Mouse (Mus musculus): ENCODE results near the gene Ect2. TPM values are rescaled to one million over a fixed set of nuclear protein-coding genes. Genes with fewer than 3 reads are reported as not detected.
A peak's percentile ranks its signal among the peaks of the same experiment; 100 is the strongest.

Gene Ect2
- total and polyA plus RNA-seq, 3 experiments, result 22.6 to 48.5 (median 31.5) TPM

DNA sequence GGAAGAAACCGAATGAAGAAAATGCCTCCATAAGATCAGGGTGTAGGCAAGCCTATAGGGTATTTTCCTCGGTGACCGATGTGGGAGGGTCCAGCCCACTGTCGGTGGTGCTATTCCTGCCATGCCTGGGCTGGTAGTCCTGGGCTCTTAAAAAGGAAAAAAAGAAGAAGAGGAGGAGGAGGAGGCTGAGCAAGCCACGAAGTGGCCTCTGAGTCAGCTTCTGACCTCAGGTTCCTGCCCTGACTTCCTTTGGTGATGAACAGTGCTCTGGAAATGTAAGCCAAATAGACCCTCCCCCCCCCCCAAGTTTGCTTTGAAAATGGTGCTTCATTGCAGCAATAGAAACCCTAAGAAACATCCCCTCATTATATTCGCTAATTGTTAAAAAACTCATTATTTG lies 32.7 kb downstream of the Ect2 start:
- no peaks in the 10 kb centered on the region; the same call in 1 of the 2 replicates for H3K79me2 ChIP-seq (ENCODE audit: control insufficient read depth, insufficient read depth, low read length, poor library complexity)
- DNase-seq (ENCODE audit: low read depth, low spot score), result no peak
- TF ChIP-seq RAD21 (IDR thresholded peaks at IDR 0.05; ENCODE audit: low read depth, low read length), result no peak
- TF ChIP-seq GATA1 (IDR thresholded peaks at IDR 0.05; ENCODE audit: low read depth, low read length), result no peak
- TF ChIP-seq UBTF (IDR thresholded peaks at IDR 0.05; ENCODE audit: borderline replicate concordance, insufficient read depth, low read depth, low read length), result no peak
- TF ChIP-seq EP300 (IDR thresholded peaks at IDR 0.05; ENCODE audit: low read depth in 1 of 2, low read length in 2 of 2), result no peak
- H3K9ac ChIP-seq (ENCODE audit: control insufficient read depth, low read depth, low read length, poor library complexity, severe bottlenecking), result no peak overlapping the region
- H3K36me3 ChIP-seq (ENCODE audit: control insufficient read depth in 1 of 2, insufficient read depth in 2 of 2, low read length in 2 of 2), result peaks cover 25 to 39% of the 10 kb centered on the region in 2 experiments
- peaks cover 5 to 10% of the 10 kb centered on the region in 2 experiments; a peak in 3 of 4 replicates for H3K4me1 ChIP-seq (ENCODE audit: control insufficient read depth in 1 of 2, insufficient read depth in 2 of 2, low read length in 2 of 2)
- H3K27me3 ChIP-seq (ENCODE audit: control insufficient read depth in 1 of 2, insufficient read depth in 2 of 2, low read length in 2 of 2), result no peaks in the 10 kb centered on the region
- no peaks in the 10 kb centered on the region for H3K9me3 ChIP-seq (replicated peaks; ENCODE audit: insufficient read depth, low read length)
- no peak overlapping the region for H3K4me3 ChIP-seq (ENCODE audit: control insufficient read depth in 1 of 2, insufficient read depth in 1 of 2, low read depth in 2 of 2, low read length in 2 of 2)
- H3K27ac ChIP-seq (ENCODE audit: control insufficient read depth, low read depth, low read length), result peak overlapping the region; percentile 43; the same call in 1 of the 2 replicates

DNA sequence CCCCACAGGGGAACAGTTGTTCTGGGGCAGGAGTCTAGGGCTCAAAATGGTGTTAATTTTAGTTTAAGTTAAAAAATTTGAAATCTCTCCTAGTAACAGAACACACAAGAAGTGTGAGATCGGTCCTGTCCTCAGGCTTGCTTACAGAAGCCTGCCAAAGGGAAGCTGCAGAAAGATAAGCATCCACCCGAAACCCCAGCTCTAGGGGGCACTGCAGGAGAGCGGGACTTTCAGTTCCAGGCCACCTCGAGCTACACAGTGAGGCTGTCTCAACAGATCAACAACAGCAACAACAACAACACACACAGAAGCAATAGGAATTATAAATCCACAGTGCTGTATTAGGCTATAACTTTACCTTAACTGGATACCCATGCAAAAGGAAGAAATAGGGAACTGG lies 35.5 kb downstream of the Ect2 start:
- H3K9me3 ChIP-seq (replicated peaks; ENCODE audit: insufficient read depth, low read length), result no peaks in the 10 kb centered on the region
- H3K4me3 ChIP-seq (ENCODE audit: control insufficient read depth in 1 of 2, insufficient read depth in 1 of 2, low read depth in 2 of 2, low read length in 2 of 2), result no peak overlapping the region
- peaks cover 23 to 37% of the 10 kb centered on the region in 2 experiments for H3K36me3 ChIP-seq (ENCODE audit: control insufficient read depth in 1 of 2, insufficient read depth in 2 of 2, low read length in 2 of 2)
- TF ChIP-seq GATA1 (IDR thresholded peaks at IDR 0.05; ENCODE audit: low read depth, low read length), result 0 out of 2 replicates have a peak, but pooled peaks have one; percentile 33
- TF ChIP-seq UBTF (IDR thresholded peaks at IDR 0.05; ENCODE audit: borderline replicate concordance, insufficient read depth, low read depth, low read length), result no peak
- no peak for TF ChIP-seq CHD1 (IDR thresholded peaks at IDR 0.05; ENCODE audit: low read depth, low read length)
- peak in 2 of 3 experiments; percentile 37 to 41; a peak in 4 of 6 replicates for TF ChIP-seq CTCF (IDR thresholded peaks at IDR 0.05 in 2 of 3, conservative IDR thresholded peaks at IDR 0.05 in 1 of 3; ENCODE audit: control insufficient read depth in 1 of 3, insufficient read depth in 1 of 3, low read depth in 2 of 3, low read length in 3 of 3, poor library complexity in 1 of 3, severe bottlenecking in 1 of 3)
- no peak for TF ChIP-seq POLR2AphosphoS5 (IDR thresholded peaks at IDR 0.05; ENCODE audit: borderline replicate concordance, low read depth, low read length)
- TF ChIP-seq HCFC1 (IDR thresholded peaks at IDR 0.05; ENCODE audit: low read depth, low read length), result no peak
- no peak for TF ChIP-seq KAT2A (conservative IDR thresholded peaks at IDR 0.05; ENCODE audit: low read depth, low read length)
- H3K27ac ChIP-seq (ENCODE audit: control insufficient read depth, low read depth, low read length), result no peak overlapping the region
- no peaks in the 10 kb centered on the region; the same call in 1 of the 2 replicates for H3K79me2 ChIP-seq (ENCODE audit: control insufficient read depth, insufficient read depth, low read length, poor library complexity)
- peaks cover 5 to 10% of the 10 kb centered on the region in 2 experiments; a peak in 3 of 4 replicates for H3K4me1 ChIP-seq (ENCODE audit: control insufficient read depth in 1 of 2, insufficient read depth in 2 of 2, low read length in 2 of 2)
- no peak overlapping the region for H3K9ac ChIP-seq (ENCODE audit: control insufficient read depth, low read depth, low read length, poor library complexity, severe bottlenecking)
- no peaks in the 10 kb centered on the region for H3K27me3 ChIP-seq (ENCODE audit: control insufficient read depth in 1 of 2, insufficient read depth in 2 of 2, low read length in 2 of 2)
- peak; percentile 35 for DNase-seq (ENCODE audit: low read depth, low spot score)

DNA sequence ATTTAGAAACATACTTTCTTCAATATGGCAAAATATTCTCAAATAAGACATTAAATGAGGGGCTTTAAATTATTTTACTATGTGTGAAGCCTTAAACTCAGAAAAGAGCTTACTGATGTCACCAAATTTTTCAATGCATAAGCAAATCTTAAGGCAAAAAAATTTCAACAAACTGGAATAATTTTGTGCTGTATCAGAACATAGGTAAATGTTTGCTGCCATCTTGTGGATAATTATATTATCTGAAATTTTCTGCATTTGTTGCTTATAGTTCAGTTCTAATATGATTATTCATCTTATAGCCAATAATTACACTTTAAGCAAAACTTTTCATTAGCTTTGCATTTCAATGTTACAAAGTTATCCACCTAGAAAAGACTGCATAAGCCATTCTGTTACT lies 42.8 kb downstream of the Ect2 start:
- no peaks in the 10 kb centered on the region for H3K27me3 ChIP-seq (ENCODE audit: control insufficient read depth in 1 of 2, insufficient read depth in 2 of 2, low read length in 2 of 2)
- no peaks in the 10 kb centered on the region for H3K9me3 ChIP-seq (replicated peaks; ENCODE audit: insufficient read depth, low read length)
- H3K9ac ChIP-seq (ENCODE audit: control insufficient read depth, low read depth, low read length, poor library complexity, severe bottlenecking), result no peak overlapping the region
- DNase-seq (ENCODE audit: low read depth, low spot score), result peak; percentile 35
- peaks cover 0 to 30% of the 10 kb centered on the region in 2 experiments; a peak in 2 of 4 replicates for H3K36me3 ChIP-seq (ENCODE audit: control insufficient read depth in 1 of 2, insufficient read depth in 2 of 2, low read length in 2 of 2)
- H3K27ac ChIP-seq (ENCODE audit: control insufficient read depth, low read depth, low read length), result no peak overlapping the region
- no peaks in the 10 kb centered on the region for H3K79me2 ChIP-seq (ENCODE audit: control insufficient read depth, insufficient read depth, low read length, poor library complexity)
- no peaks in the 10 kb centered on the region for H3K4me1 ChIP-seq (ENCODE audit: control insufficient read depth in 1 of 2, insufficient read depth in 2 of 2, low read length in 2 of 2)
- H3K4me3 ChIP-seq (ENCODE audit: control insufficient read depth in 1 of 2, insufficient read depth in 1 of 2, low read depth in 2 of 2, low read length in 2 of 2), result no peak overlapping the region
- TF ChIP-seq E2F4 (IDR thresholded peaks at IDR 0.05; ENCODE audit: borderline replicate concordance, low read depth, low read length) (no peak), CTCF (IDR thresholded peaks at IDR 0.05 in 2 of 3, conservative IDR thresholded peaks at IDR 0.05 in 1 of 3; ENCODE audit: control insufficient read depth in 1 of 3, insufficient read depth in 1 of 3, low read depth in 2 of 3, low read length in 3 of 3, poor library complexity in 1 of 3, severe bottlenecking in 1 of 3) (peak in 2 of 3 experiments; percentile 14 to 54; a peak in 3 of 6 replicates), NELFE (IDR thresholded peaks at IDR 0.05; ENCODE audit: low read depth, low read length) (no peak), MYB (IDR thresholded peaks at IDR 0.05; ENCODE audit: low read depth, low read length) (no peak), CHD1 (IDR thresholded peaks at IDR 0.05; ENCODE audit: low read depth, low read length) (no peak), MEF2A (IDR thresholded peaks at IDR 0.05; ENCODE audit: extremely low read depth, insufficient replicate concordance, low read depth, low read length, poor library complexity, severe bottlenecking) (no peak), SMC3 (IDR thresholded peaks at IDR 0.05; ENCODE audit: low read depth, low read length) (peak; percentile 51; the same call in 1 of the 2 replicates), POLR2AphosphoS5 (IDR thresholded peaks at IDR 0.05; ENCODE audit: borderline replicate concordance, low read depth, low read length) (no peak), ETS1 (IDR thresholded peaks at IDR 0.05; ENCODE audit: low read depth, low read length) (no peak), NRF1 (IDR thresholded peaks at IDR 0.05; ENCODE audit: insufficient read depth, low read depth, low read length, poor library complexity, severe bottlenecking) (no peak), ELF1 (IDR thresholded peaks at IDR 0.05; ENCODE audit: low read depth, low read length) (no peak), MAFK (IDR thresholded peaks at IDR 0.05; ENCODE audit: borderline replicate concordance, low read depth, low read length) (no peak), SIN3A (IDR thresholded peaks at IDR 0.05; ENCODE audit: low read length) (no peak), EP300 (IDR thresholded peaks at IDR 0.05; ENCODE audit: low read depth in 1 of 2, low read length in 2 of 2) (no peak), MAX (IDR thresholded peaks at IDR 0.05; ENCODE audit: low read length) (no peak), ZC3H11A (IDR thresholded peaks at IDR 0.05; ENCODE audit: low read depth, low read length) (peak; percentile 22; the same call in 1 of the 2 replicates), GABPA (IDR thresholded peaks at IDR 0.05; ENCODE audit: low read depth, low read length) (no peak), MYC (IDR thresholded peaks at IDR 0.05; ENCODE audit: low read depth, low read length) (no peak)

Measured in MEL (cell line).